Mouse (Mus musculus) CH12.LX (cell line): ENCODE measurements around the gene Ubd. TPM values are rescaled to one million over a fixed set of nuclear protein-coding genes. Genes with fewer than 3 reads are reported as not detected.
A peak's percentile ranks its signal among the peaks of the same experiment; 100 is the strongest.

Experiments
- DNase-seq: peaks from one replicate; pipeline ENCODE4 v3.0.0-alpha.2; 2013; ENCODE audit errors: extremely low read depth
- H3K27ac ChIP-seq: 2 replicates; pipeline ENCODE4 v1.5.1; 2012; ENCODE audit warnings: low read depth, mild to moderate bottlenecking, control low read depth, moderate library complexity; ENCODE audit not compliant: insufficient read depth
- H3K27me3 ChIP-seq: replicated peaks from 2 replicates; pipeline ENCODE3; 2012; ENCODE audit warnings: inconsistent platforms
- H3K36me3 ChIP-seq, 2 experiments: replicated peaks in 1 of 2; 2 replicates each; pipeline versions ENCODE3 to v1.6.1; 2012; ENCODE audit warnings: inconsistent platforms in 1 of 2, low read length in 1 of 2, mild to moderate bottlenecking in 1 of 2, mixed read lengths in 1 of 2, moderate library complexity in 1 of 2; ENCODE audit not compliant: control insufficient read depth in 1 of 2, insufficient read depth in 1 of 2
- H3K4me1 ChIP-seq, 2 experiments: 2 replicates each; pipeline ENCODE4 v1.6.1; 2012; ENCODE audit warnings: inconsistent platforms in 1 of 2, moderate library complexity in 1 of 2; ENCODE audit not compliant: insufficient read depth in 2 of 2, control insufficient read depth in 1 of 2
- H3K4me2 ChIP-seq: 2 replicates; pipeline ENCODE4 v1.6.1; 2012; ENCODE audit warnings: low read depth, mild to moderate bottlenecking, control low read depth; ENCODE audit not compliant: poor library complexity, insufficient read depth, severe bottlenecking
- H3K4me3 ChIP-seq, 3 experiments: fragments of 150-350 bp in 1 of 3; sonication (generic) in 1 of 3; replicated peaks in 1 of 3; 2 replicates each; pipeline versions ENCODE3 to v1.5.1; 2011 to 2012; ENCODE audit warnings: low read depth in 2 of 3, low read length in 2 of 3, mild to moderate bottlenecking in 2 of 3, moderate library complexity in 2 of 3, control low read depth in 1 of 3, improper control_type of control experiment in 1 of 3, inconsistent platforms in 1 of 3, mixed read lengths in 1 of 3; ENCODE audit not compliant: poor library complexity in 1 of 3
- H3K79me2 ChIP-seq: replicated peaks from 2 replicates; pipeline ENCODE4 v1.6.1; 2012; ENCODE audit warnings: mild to moderate bottlenecking, moderate library complexity; ENCODE audit not compliant: control insufficient read depth, poor library complexity, insufficient read depth, severe bottlenecking; ENCODE audit errors: extremely low read depth
- H3K9ac ChIP-seq: 2 replicates; pipeline ENCODE4 v1.6.1; 2012; ENCODE audit warnings: low read depth, mild to moderate bottlenecking, control low read depth, moderate library complexity; ENCODE audit not compliant: insufficient read depth
- H3K9me3 ChIP-seq: replicated peaks from 2 replicates; pipeline ENCODE3; 2012; ENCODE audit warnings: low read length, inconsistent platforms, mixed read lengths
- BHLHE40 ChIP-seq: IDR thresholded peaks from 2 replicates; pipeline ENCODE4 v1.6.1; 2011; ENCODE audit warnings: mild to moderate bottlenecking, low read depth, low read length, improper control_type of control experiment
- CHD1 ChIP-seq: IDR thresholded peaks from 2 replicates; pipeline ENCODE4 v1.6.1; 2012; ENCODE audit warnings: low read depth, low read length, improper control_type of control experiment, inconsistent platforms
- E2F4 ChIP-seq: IDR thresholded peaks from 2 replicates; pipeline ENCODE4 v1.6.1; 2011; ENCODE audit warnings: low read depth, low read length, improper control_type of control experiment; ENCODE audit not compliant: insufficient replicate concordance
- EP300 ChIP-seq: IDR thresholded peaks from 2 replicates; pipeline ENCODE4 v1.6.1; 2011; ENCODE audit warnings: low read length, improper control_type of control experiment
- ETS1 ChIP-seq: conservative IDR thresholded peaks from 2 replicates; pipeline ENCODE4 v1.6.1; 2012; ENCODE audit warnings: low read depth, mild to moderate bottlenecking, inconsistent platforms, low read length, improper control_type of control experiment, moderate library complexity
- IRF4 ChIP-seq: IDR thresholded peaks from 2 replicates; pipeline ENCODE4 v1.6.1; 2014; ENCODE audit warnings: low read depth, mild to moderate bottlenecking, inconsistent platforms, low read length, improper control_type of control experiment
- JUN ChIP-seq: IDR thresholded peaks from 2 replicates; pipeline ENCODE4 v1.6.1; 2011; ENCODE audit warnings: low read depth, mild to moderate bottlenecking, low read length, improper control_type of control experiment, moderate library complexity; ENCODE audit not compliant: insufficient read depth
- JUND ChIP-seq: conservative IDR thresholded peaks from 2 replicates; pipeline ENCODE4 v1.6.1; 2011; ENCODE audit warnings: low read depth, low read length, improper control_type of control experiment
- MAFK ChIP-seq: IDR thresholded peaks from 2 replicates; pipeline ENCODE4 v1.6.1; 2011; ENCODE audit warnings: low read length, improper control_type of control experiment; ENCODE audit not compliant: insufficient replicate concordance
- MAZ ChIP-seq: IDR thresholded peaks from 2 replicates; pipeline ENCODE4 v1.6.1; 2012; ENCODE audit warnings: low read depth, mild to moderate bottlenecking, inconsistent platforms, low read length, improper control_type of control experiment, moderate library complexity
- MEF2A ChIP-seq: IDR thresholded peaks from 2 replicates; pipeline ENCODE4 v1.6.1; 2014; ENCODE audit warnings: low read depth, mild to moderate bottlenecking, inconsistent platforms, low read length, improper control_type of control experiment, borderline replicate concordance
- MYC ChIP-seq: IDR thresholded peaks from 2 replicates; pipeline ENCODE4 v1.6.1; 2011; ENCODE audit warnings: low read depth, mild to moderate bottlenecking, improper control_type of control experiment, low read length
- NELFE ChIP-seq: IDR thresholded peaks from 2 replicates; pipeline ENCODE4 v1.6.1; 2011; ENCODE audit warnings: low read depth, low read length, improper control_type of control experiment
- NRF1 ChIP-seq: IDR thresholded peaks from 2 replicates; pipeline ENCODE4 v1.6.1; 2014; ENCODE audit warnings: low read depth, mild to moderate bottlenecking, inconsistent platforms, low read length, improper control_type of control experiment, moderate library complexity
- PAX5 ChIP-seq: IDR thresholded peaks from 2 replicates; pipeline ENCODE4 v1.6.1; 2012; ENCODE audit warnings: low read length, inconsistent platforms, mixed read lengths
- POLR2A ChIP-seq: IDR thresholded peaks from 2 replicates; pipeline ENCODE4 v1.6.1; 2011; ENCODE audit warnings: low read depth, mild to moderate bottlenecking, improper control_type of control experiment, low read length
- SIN3A ChIP-seq: IDR thresholded peaks from 2 replicates; pipeline ENCODE4 v1.6.1; 2012; ENCODE audit warnings: low read length, improper control_type of control experiment, inconsistent platforms
- SMC3 ChIP-seq: IDR thresholded peaks from 2 replicates; pipeline ENCODE4 v1.6.1; 2011; ENCODE audit warnings: low read depth, low read length, improper control_type of control experiment
- TBP ChIP-seq: conservative IDR thresholded peaks from 2 replicates; pipeline ENCODE4 v1.6.1; 2011; ENCODE audit warnings: low read depth, low read length, improper control_type of control experiment
- TCF12 ChIP-seq: IDR thresholded peaks from 2 replicates; pipeline ENCODE4 v1.6.1; 2014; ENCODE audit warnings: low read depth, mild to moderate bottlenecking, inconsistent platforms, low read length, improper control_type of control experiment
- UBTF ChIP-seq: IDR thresholded peaks from 2 replicates; pipeline ENCODE4 v1.6.1; 2012; ENCODE audit warnings: low read depth, mild to moderate bottlenecking, inconsistent platforms, low read length, improper control_type of control experiment, moderate library complexity
- USF2 ChIP-seq: conservative IDR thresholded peaks from 2 replicates; pipeline ENCODE4 v1.6.1; 2011; ENCODE audit warnings: low read depth, low read length, improper control_type of control experiment
- ZC3H11A ChIP-seq: IDR thresholded peaks from 2 replicates; pipeline ENCODE4 v1.6.1; 2012; ENCODE audit warnings: low read depth, mild to moderate bottlenecking, inconsistent platforms, low read length, improper control_type of control experiment
- ZKSCAN1 ChIP-seq: IDR thresholded peaks from 2 replicates; pipeline ENCODE4 v1.6.1; 2012; ENCODE audit warnings: low read depth, inconsistent platforms, low read length, improper control_type of control experiment, borderline replicate concordance
- ZNF384 ChIP-seq: IDR thresholded peaks from 2 replicates; pipeline ENCODE4 v1.6.1; 2012; ENCODE audit warnings: low read depth, low read length, improper control_type of control experiment, inconsistent platforms
- dilution Hi-C: fragments of 300-500 bp; cut with MboI; formaldehyde crosslinking; loops from 2 replicates; pipeline ENCODE4 v1.14.3; 2020; ENCODE audit warnings: low sequenced_read_pairs; ENCODE audit not compliant: extremely low pct_unique_long_range_greater_than_20kb, extremely low pct_ligation_motif_present
- in situ Hi-C: fragments of 300-500 bp; cut with MboI; formaldehyde crosslinking; loops from 3 replicates; pipeline ENCODE4 v1.14.3; 2019; ENCODE audit warnings: low sequenced_read_pairs, low pct_ligation_motif_present, low pct_unique_long_range_greater_than_20kb, mixed read lengths
- polyA plus RNA-seq: library from polyadenylated mRNA; unstranded; fragments of >175 nt; gene quantifications from 2 replicates; pipeline ENCODE4 v1.2.1, GENCODE M21; 2012; ENCODE audit warnings: low read depth; ENCODE audit not compliant: insufficient read length
- total RNA-seq, 2 experiments: library from RNA; depleted of rRNA; stranded (reverse); fragments of 300-350 nt in 1 of 2; fragments of >200 nt in 1 of 2; gene quantifications; 2 replicates each; pipeline ENCODE4 v1.2.3; 2012 to 2014

Ubd gene
- total RNA-seq (2012; rRNA removed) (0.21 and 0.47 TPM in 2 replicates), total RNA-seq (2014; rRNA removed) (not detected in 2 replicates), polyA plus RNA-seq (not detected in 2 replicates)

- TF ChIP-seq EP300 (no peak), NRF1 (no peak), MYC (no peak), ZNF384 (no peak), SIN3A (no peak), JUN (no peak)
Observed at GRCm38 (mm10) chr17:37193656-37194055, at the start of gene Ubd. Gene Ubd, plus strand, starts transcription at chr17:37193892.

GRCm38 (mm10) chr17:37161394-37161793 is 32.3 kb upstream of the Ubd start, which contains the start of gene Olfr93:
Gene Olfr93, minus strand, starts transcription at chr17:37161494.
- H3K4me2 ChIP-seq = no peak within 1 kb of the TSS
- H3K36me3 ChIP-seq = no peaks in the 10 kb centered on the region
- H3K4me3 ChIP-seq = no peak within 1 kb of the TSS
- TF ChIP-seq POLR2A (no peak), NRF1 (no peak), MAZ (no peak), USF2 (no peak), MYC (no peak), SIN3A (no peak), ZKSCAN1 (no peak), IRF4 (no peak), JUND (no peak)
- H3K79me2 ChIP-seq = no peaks in the 10 kb centered on the region
- in situ Hi-C loops = no loop called here
- dilution Hi-C loops = no loop called here
- no peak for DNase-seq
- no peaks in the 10 kb centered on the region for H3K9me3 ChIP-seq
- peaks cover 2% of the 10 kb centered on the region for H3K27me3 ChIP-seq
- H3K4me1 ChIP-seq = no peaks in the 10 kb centered on the region
- H3K27ac ChIP-seq = no peak within 1 kb of the TSS
- H3K9ac ChIP-seq = no peak within 1 kb of the TSS

More at GRCm38 (mm10) chr17:37193656-37194055, at the start of gene Ubd:
- in situ Hi-C loops = no loop called here
- Histone ChIP-seq H3K79me2 (no peaks in the 10 kb centered on the region), H3K36me3 (no peaks in the 10 kb centered on the region), H3K4me2 (peak within 1 kb of the TSS; percentile 5; the same call in 1 of the 2 replicates), H3K27ac (no peak within 1 kb of the TSS), H3K9me3 (peaks cover 4% of the 10 kb centered on the region), H3K9ac (no peak within 1 kb of the TSS), H3K4me1 (no peaks in the 10 kb centered on the region; a peak in 1 of 4 replicates), H3K27me3 (peaks cover 2% of the 10 kb centered on the region), H3K4me3 (no peak within 1 kb of the TSS)
- dilution Hi-C loops = no loop called here
- no peak for DNase-seq

- Histone ChIP-seq H3K4me3 (no peak overlapping the region), H3K36me3 (no peaks in the 10 kb centered on the region), H3K4me2 (peak overlapping the region; percentile 34; the same call in 1 of the 2 replicates), H3K9ac (no peak overlapping the region), H3K9me3 (no peaks in the 10 kb centered on the region), H3K4me1 (peaks cover 0 to 3% of the 10 kb centered on the region in 2 experiments; a peak in 1 of 4 replicates), H3K27me3 (no peaks in the 10 kb centered on the region), H3K79me2 (no peaks in the 10 kb centered on the region), H3K27ac (no peak overlapping the region; the same call in 1 of the 2 replicates)
- in situ Hi-C loops = no loop called here
- dilution Hi-C loops = no loop called here
- DNase-seq = peak; percentile 46
- TF ChIP-seq JUN = peak; percentile 85
- TF ChIP-seq MAFK = no peak
- peak; percentile 29; the same call in 1 of the 2 replicates for TF ChIP-seq BHLHE40
- TF ChIP-seq TCF12 = 0 out of 2 replicates have a peak, but pooled peaks have one; percentile 42
- TF ChIP-seq PAX5 = no peak
- TF ChIP-seq IRF4 = peak; percentile 88
- no peak for TF ChIP-seq SMC3
- peak; percentile 95 for TF ChIP-seq UBTF
- TF ChIP-seq ZC3H11A = no peak
- TF ChIP-seq EP300 = peak; percentile 58
- TF ChIP-seq JUND = peak; percentile 59; the same call in 1 of the 2 replicates
- TF ChIP-seq NELFE = no peak
- TF ChIP-seq CHD1 = peak; percentile 88; the same call in 1 of the 2 replicates
- TF ChIP-seq USF2 = no peak
- peak; percentile 81 for TF ChIP-seq ETS1
- TF ChIP-seq TBP = peak; percentile 96
- TF ChIP-seq MEF2A = peak; percentile 92
- no peak for TF ChIP-seq E2F4
Observed at GRCm38 (mm10) chr17:37185474-37185873, 8.2 kb upstream of the Ubd start.
